Comparison of ENCODE assay signal across 8 mouse cellular contexts in genomic region chr10:99524273-99525212, GRCm38 (mm10).
A peak's percentile ranks its signal among the peaks of the same experiment; 100 is the strongest.
DNase-seq lines count a peak whose midpoint lies in the region; ATAC-seq lines count a peak whose summit lies in the region.

No protein-coding gene starts in this region.

- H3K27ac ChIP-seq in heart, embryonic 15.5 days, result peak overlapping the region; percentile 56
- H3K27ac ChIP-seq in midbrain, embryonic 13.5 days, result no peak overlapping the region

- ATAC-seq in heart, embryonic 15.5 days (replicated peaks; ENCODE audit: insufficient number of reproducible peaks, insufficient read depth, low FRiP score, low read depth), result peak; percentile 76
- ATAC-seq in midbrain, embryonic 13.5 days, result peak; percentile 76; the same call in 1 of the 2 replicates
- no peak for ATAC-seq in activated CD4-positive, CD25-positive, alpha-beta regulatory T cell, adult 4 months

- 27% methylated on average over 20 of the region's 20 CpGs for WGBS in heart, embryonic 15.5 days
- WGBS in midbrain, embryonic 13.5 days, result 24% methylated on average over 20 of the region's 20 CpGs

- H3K9me3 ChIP-seq in heart, embryonic 15.5 days (replicated peaks), result no peaks in the 10 kb centered on the region
- H3K9me3 ChIP-seq in midbrain, embryonic 13.5 days, result no peaks in the 10 kb centered on the region

- peak overlapping the region; percentile 41; the same call in 1 of the 2 replicates for H3K9ac ChIP-seq in heart, embryonic 15.5 days
- H3K9ac ChIP-seq in midbrain, embryonic 13.5 days (replicated peaks), result no peak overlapping the region

- H3K4me2 ChIP-seq in heart, embryonic 15.5 days, result peak overlapping the region; percentile 60
- H3K4me2 ChIP-seq in midbrain, embryonic 13.5 days (replicated peaks), result peak overlapping the region; percentile 33

- peak; percentile 39 for DNase-seq in ZHBTc4 (ENCODE audit: low read depth, low spot score)
- DNase-seq in embryo, embryonic 9.5 days (ENCODE audit: extremely low spot score), result peak; percentile 39
- DNase-seq in layer of hippocampus, postnatal 14 days (ENCODE audit: low spot score in 2 of 2), result peak; percentile 37 to 58
- peak; percentile 54 for DNase-seq in testis, postnatal 10 days (ENCODE audit: low spot score)
- no peak for DNase-seq in cerebellum, adult 11 months

- H3K4me3 ChIP-seq in heart, embryonic 15.5 days, result peak overlapping the region; percentile 28
- H3K4me3 ChIP-seq in midbrain, embryonic 13.5 days (replicated peaks), result no peak overlapping the region

- H3K36me3 ChIP-seq in heart, embryonic 15.5 days, result no peaks in the 10 kb centered on the region
- H3K36me3 ChIP-seq in midbrain, embryonic 13.5 days, result no peaks in the 10 kb centered on the region

- H3K4me1 ChIP-seq in heart, embryonic 15.5 days (replicated peaks), result peaks cover 15% of the 10 kb centered on the region
- peaks cover 13% of the 10 kb centered on the region for H3K4me1 ChIP-seq in midbrain, embryonic 13.5 days (replicated peaks)

- H3K27me3 ChIP-seq in heart, embryonic 15.5 days, result no peaks in the 10 kb centered on the region
- H3K27me3 ChIP-seq in midbrain, embryonic 13.5 days, result no peaks in the 10 kb centered on the region
